Mouse (Mus musculus) embryo, embryonic 11 days (tissue): Measurements from ENCODE around the gene Med17.
"Not testable (repeated sequence)": the region's sequence is repeated elsewhere in the genome, so short reads cannot be mapped to it uniquely, and the experiment has no call there.

ENCODE experiments used
- DNase-seq: peaks from one replicate; pipeline ENCODE4 v3.0.0-alpha.2; 2015

Gene Med17

GRCm38 (mm10) chr9:15279649-15280490 lies at the start of gene Med17:
Gene Med17, minus strand, starts transcription at chr9:15279931.
- peak; percentile 97 for DNase-seq

- DNase-seq, result no peak
Observed at GRCm38 (mm10) chr9:15318170-15318742, 38.5 kb upstream of the Med17 start.

GRCm38 (mm10) chr9:15317223-15318169 lies 37.8 kb upstream of the Med17 start:
- DNase-seq, result no peak

GRCm38 (mm10) chr9:15316296-15316695 lies 36.6 kb upstream of the Med17 start:
- DNase-seq, result not testable (repeated sequence)

GRCm38 (mm10) chr9:15314619-15315018 lies 34.9 kb upstream of the Med17 start:
- DNase-seq, result no peak

GRCm38 (mm10) chr9:15313633-15314032 lies 33.9 kb upstream of the Med17 start:
- no peak for DNase-seq

- DNase-seq, result no peak
Observed at GRCm38 (mm10) chr9:15312054-15312735, 32.5 kb upstream of the Med17 start.

- no peak for DNase-seq
Observed at GRCm38 (mm10) chr9:15310179-15310578, 30.4 kb upstream of the Med17 start.

- DNase-seq, result no peak
Observed at GRCm38 (mm10) chr9:15309425-15309824, 29.7 kb upstream of the Med17 start.

GRCm38 (mm10) chr9:15308254-15308653 lies 28.5 kb upstream of the Med17 start:
- no peak for DNase-seq

- no peak for DNase-seq
Observed at GRCm38 (mm10) chr9:15307257-15307656, 27.5 kb upstream of the Med17 start.

- peak; percentile 70 for DNase-seq
Observed at GRCm38 (mm10) chr9:15306398-15307119, 26.8 kb upstream of the Med17 start, which contains the start of gene 4931406C07Rik. Gene 4931406C07Rik, minus strand, starts transcription at chr9:15306448.

- DNase-seq, result peak; percentile 97
Observed at GRCm38 (mm10) chr9:15305503-15306397, 26.0 kb upstream of the Med17 start, which contains the start of gene Taf1d. Gene Taf1d, plus strand, starts transcription at chr9:15306214.

- no peak for DNase-seq
Observed at GRCm38 (mm10) chr9:15302881-15303280, 23.1 kb upstream of the Med17 start.

- DNase-seq, result not testable (repeated sequence)
Observed at GRCm38 (mm10) chr9:15302006-15302405, 22.3 kb upstream of the Med17 start.

- peak; percentile 34 for DNase-seq
Observed at GRCm38 (mm10) chr9:15301399-15301798, 21.7 kb upstream of the Med17 start.

GRCm38 (mm10) chr9:15300056-15300455 lies 20.3 kb upstream of the Med17 start:
- DNase-seq, result no peak

GRCm38 (mm10) chr9:15298451-15298850 lies 18.7 kb upstream of the Med17 start:
- no peak for DNase-seq

GRCm38 (mm10) chr9:15297112-15297511 lies 17.4 kb upstream of the Med17 start:
- no peak for DNase-seq

GRCm38 (mm10) chr9:15289251-15289650 lies 9.5 kb upstream of the Med17 start:
- no peak for DNase-seq

GRCm38 (mm10) chr9:15288402-15288801 lies 8.7 kb upstream of the Med17 start:
- DNase-seq, result no peak
